Mouse (Mus musculus) CH12.LX (cell line): ENCODE results near the gene Bmp8a. TPM values are rescaled to one million over a fixed set of nuclear protein-coding genes. Genes with fewer than 3 reads are reported as not detected.

Experiments
- DNase-seq: peaks from one replicate; pipeline ENCODE4 v3.0.0-alpha.2; 2013; ENCODE audit errors: extremely low read depth
- H3K27ac ChIP-seq: 2 replicates; pipeline ENCODE4 v1.5.1; 2012; ENCODE audit warnings: low read depth, mild to moderate bottlenecking, control low read depth, moderate library complexity; ENCODE audit not compliant: insufficient read depth
- H3K27me3 ChIP-seq: replicated peaks from 2 replicates; pipeline ENCODE3; 2012; ENCODE audit warnings: inconsistent platforms
- H3K36me3 ChIP-seq, 2 experiments: replicated peaks in 1 of 2; 2 replicates each; pipeline versions ENCODE3 to v1.6.1; 2012; ENCODE audit warnings: inconsistent platforms in 1 of 2, low read length in 1 of 2, mild to moderate bottlenecking in 1 of 2, mixed read lengths in 1 of 2, moderate library complexity in 1 of 2; ENCODE audit not compliant: control insufficient read depth in 1 of 2, insufficient read depth in 1 of 2
- H3K4me1 ChIP-seq, 2 experiments: 2 replicates each; pipeline ENCODE4 v1.6.1; 2012; ENCODE audit warnings: inconsistent platforms in 1 of 2, moderate library complexity in 1 of 2; ENCODE audit not compliant: insufficient read depth in 2 of 2, control insufficient read depth in 1 of 2
- H3K4me2 ChIP-seq: 2 replicates; pipeline ENCODE4 v1.6.1; 2012; ENCODE audit warnings: low read depth, mild to moderate bottlenecking, control low read depth; ENCODE audit not compliant: poor library complexity, insufficient read depth, severe bottlenecking
- H3K4me3 ChIP-seq, 3 experiments: fragments of 150-350 bp in 1 of 3; sonication (generic) in 1 of 3; replicated peaks in 1 of 3; 2 replicates each; pipeline versions ENCODE3 to v1.5.1; 2011 to 2012; ENCODE audit warnings: low read depth in 2 of 3, low read length in 2 of 3, mild to moderate bottlenecking in 2 of 3, moderate library complexity in 2 of 3, control low read depth in 1 of 3, improper control_type of control experiment in 1 of 3, inconsistent platforms in 1 of 3, mixed read lengths in 1 of 3; ENCODE audit not compliant: poor library complexity in 1 of 3
- H3K79me2 ChIP-seq: replicated peaks from 2 replicates; pipeline ENCODE4 v1.6.1; 2012; ENCODE audit warnings: mild to moderate bottlenecking, moderate library complexity; ENCODE audit not compliant: control insufficient read depth, poor library complexity, insufficient read depth, severe bottlenecking; ENCODE audit errors: extremely low read depth
- H3K9ac ChIP-seq: 2 replicates; pipeline ENCODE4 v1.6.1; 2012; ENCODE audit warnings: low read depth, mild to moderate bottlenecking, control low read depth, moderate library complexity; ENCODE audit not compliant: insufficient read depth
- H3K9me3 ChIP-seq: replicated peaks from 2 replicates; pipeline ENCODE3; 2012; ENCODE audit warnings: low read length, inconsistent platforms, mixed read lengths
- BHLHE40 ChIP-seq: IDR thresholded peaks from 2 replicates; pipeline ENCODE4 v1.6.1; 2011; ENCODE audit warnings: mild to moderate bottlenecking, low read depth, low read length, improper control_type of control experiment
- CTCF ChIP-seq, 2 experiments: IDR thresholded peaks in 1 of 2; conservative IDR thresholded peaks in 1 of 2; 2 replicates each; pipeline ENCODE4 v1.5.1; 2011 to 2012; ENCODE audit warnings: low read depth in 2 of 2, low read length in 2 of 2, improper control_type of control experiment in 1 of 2, inconsistent platforms in 1 of 2, mild to moderate bottlenecking in 1 of 2, moderate library complexity in 1 of 2
- EP300 ChIP-seq: IDR thresholded peaks from 2 replicates; pipeline ENCODE4 v1.6.1; 2011; ENCODE audit warnings: low read length, improper control_type of control experiment
- ETS1 ChIP-seq: conservative IDR thresholded peaks from 2 replicates; pipeline ENCODE4 v1.6.1; 2012; ENCODE audit warnings: low read depth, mild to moderate bottlenecking, inconsistent platforms, low read length, improper control_type of control experiment, moderate library complexity
- GABPA ChIP-seq: IDR thresholded peaks from 2 replicates; pipeline ENCODE4 v1.6.1; 2012; ENCODE audit warnings: low read depth, low read length, improper control_type of control experiment, inconsistent platforms; ENCODE audit not compliant: insufficient replicate concordance
- HCFC1 ChIP-seq: IDR thresholded peaks from 2 replicates; pipeline ENCODE4 v1.6.1; 2012; ENCODE audit warnings: low read depth, mild to moderate bottlenecking, inconsistent platforms, low read length, improper control_type of control experiment
- IRF4 ChIP-seq: IDR thresholded peaks from 2 replicates; pipeline ENCODE4 v1.6.1; 2014; ENCODE audit warnings: low read depth, mild to moderate bottlenecking, inconsistent platforms, low read length, improper control_type of control experiment
- KAT2A ChIP-seq: IDR thresholded peaks from 2 replicates; pipeline ENCODE4 v1.6.1; 2012; ENCODE audit warnings: low read length, improper control_type of control experiment, inconsistent platforms; ENCODE audit not compliant: insufficient replicate concordance
- MAX ChIP-seq: IDR thresholded peaks from 2 replicates; pipeline ENCODE4 v1.6.1; 2011; ENCODE audit warnings: low read length, improper control_type of control experiment
- MAZ ChIP-seq: IDR thresholded peaks from 2 replicates; pipeline ENCODE4 v1.6.1; 2012; ENCODE audit warnings: low read depth, mild to moderate bottlenecking, inconsistent platforms, low read length, improper control_type of control experiment, moderate library complexity
- NELFE ChIP-seq: IDR thresholded peaks from 2 replicates; pipeline ENCODE4 v1.6.1; 2011; ENCODE audit warnings: low read depth, low read length, improper control_type of control experiment
- RCOR1 ChIP-seq: conservative IDR thresholded peaks from 2 replicates; pipeline ENCODE4 v1.6.1; 2012; ENCODE audit warnings: low read depth, mild to moderate bottlenecking, inconsistent platforms, low read length, improper control_type of control experiment
- SMC3 ChIP-seq: IDR thresholded peaks from 2 replicates; pipeline ENCODE4 v1.6.1; 2011; ENCODE audit warnings: low read depth, low read length, improper control_type of control experiment
- TBP ChIP-seq: conservative IDR thresholded peaks from 2 replicates; pipeline ENCODE4 v1.6.1; 2011; ENCODE audit warnings: low read depth, low read length, improper control_type of control experiment
- USF2 ChIP-seq: conservative IDR thresholded peaks from 2 replicates; pipeline ENCODE4 v1.6.1; 2011; ENCODE audit warnings: low read depth, low read length, improper control_type of control experiment
- ZC3H11A ChIP-seq: IDR thresholded peaks from 2 replicates; pipeline ENCODE4 v1.6.1; 2012; ENCODE audit warnings: low read depth, mild to moderate bottlenecking, inconsistent platforms, low read length, improper control_type of control experiment
- ZKSCAN1 ChIP-seq: IDR thresholded peaks from 2 replicates; pipeline ENCODE4 v1.6.1; 2012; ENCODE audit warnings: low read depth, inconsistent platforms, low read length, improper control_type of control experiment, borderline replicate concordance
- ZMIZ1 ChIP-seq: IDR thresholded peaks from 2 replicates; pipeline ENCODE4 v1.6.1; 2012; ENCODE audit warnings: low read depth, mild to moderate bottlenecking, inconsistent platforms, low read length, improper control_type of control experiment
- dilution Hi-C: fragments of 300-500 bp; cut with MboI; formaldehyde crosslinking; loops from 2 replicates; pipeline ENCODE4 v1.14.3; 2020; ENCODE audit warnings: low sequenced_read_pairs; ENCODE audit not compliant: extremely low pct_unique_long_range_greater_than_20kb, extremely low pct_ligation_motif_present
- in situ Hi-C: fragments of 300-500 bp; cut with MboI; formaldehyde crosslinking; loops from 3 replicates; pipeline ENCODE4 v1.14.3; 2019; ENCODE audit warnings: low sequenced_read_pairs, low pct_ligation_motif_present, low pct_unique_long_range_greater_than_20kb, mixed read lengths
- polyA plus RNA-seq: library from polyadenylated mRNA; unstranded; fragments of >175 nt; gene quantifications from 2 replicates; pipeline ENCODE4 v1.2.1, GENCODE M21; 2012; ENCODE audit warnings: low read depth; ENCODE audit not compliant: insufficient read length
- total RNA-seq, 2 experiments: library from RNA; depleted of rRNA; stranded (reverse); fragments of 300-350 nt in 1 of 2; fragments of >200 nt in 1 of 2; gene quantifications; 2 replicates each; pipeline ENCODE4 v1.2.3; 2012 to 2014

Gene Bmp8a
- total and polyA plus RNA-seq, 3 experiments = 0.30 to 0.76 (median 0.68) TPM

DNA sequence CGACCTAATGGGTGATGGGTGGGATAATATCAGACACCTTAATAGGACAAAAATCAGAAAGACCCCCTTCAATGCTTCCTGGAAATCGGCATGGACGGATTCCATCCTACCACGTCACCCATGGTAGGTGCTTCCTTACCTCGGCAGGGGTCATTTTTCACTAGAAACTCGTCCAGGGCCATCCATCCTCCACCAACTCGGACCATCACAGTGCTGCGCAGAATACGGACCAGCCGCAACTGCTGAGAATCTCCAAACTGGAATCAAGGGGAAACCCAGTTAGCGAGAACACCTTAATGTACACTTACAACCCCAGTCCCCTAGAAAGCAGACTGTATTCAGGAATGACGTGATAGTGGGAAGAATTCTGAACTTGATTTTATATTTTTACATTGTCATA lies 17.7 kb upstream of the Bmp8a start:
- no peak for TF ChIP-seq ZMIZ1
- TF ChIP-seq KAT2A = no peak
- no peak for TF ChIP-seq EP300
- TF ChIP-seq GABPA = no peak
- TF ChIP-seq ZKSCAN1 = no peak
- no peak for TF ChIP-seq IRF4
- no peak for TF ChIP-seq HCFC1
- no peak for TF ChIP-seq ETS1
- TF ChIP-seq USF2 = no peak
- TF ChIP-seq ZC3H11A = no peak
- TF ChIP-seq NELFE = no peak
- no peak for TF ChIP-seq SMC3
- TF ChIP-seq TBP = no peak
- no peak for TF ChIP-seq RCOR1
- TF ChIP-seq BHLHE40 = no peak
- no peak for TF ChIP-seq MAZ
- no peak overlapping the region for H3K9ac ChIP-seq
- dilution Hi-C loops = no loop called here
- H3K27me3 ChIP-seq = no peaks in the 10 kb centered on the region
- no peak for DNase-seq
- no peaks in the 10 kb centered on the region for H3K79me2 ChIP-seq
- peaks cover 32 to 81% of the 10 kb centered on the region in 2 experiments for H3K36me3 ChIP-seq
- no peak overlapping the region for H3K27ac ChIP-seq
- H3K9me3 ChIP-seq = no peaks in the 10 kb centered on the region
- in situ Hi-C loops = no loop called here
- no peak overlapping the region for H3K4me3 ChIP-seq
- H3K4me1 ChIP-seq = peaks cover 3 to 30% of the 10 kb centered on the region in 2 experiments; a peak in 2 of 4 replicates
- no peak overlapping the region for H3K4me2 ChIP-seq

DNA sequence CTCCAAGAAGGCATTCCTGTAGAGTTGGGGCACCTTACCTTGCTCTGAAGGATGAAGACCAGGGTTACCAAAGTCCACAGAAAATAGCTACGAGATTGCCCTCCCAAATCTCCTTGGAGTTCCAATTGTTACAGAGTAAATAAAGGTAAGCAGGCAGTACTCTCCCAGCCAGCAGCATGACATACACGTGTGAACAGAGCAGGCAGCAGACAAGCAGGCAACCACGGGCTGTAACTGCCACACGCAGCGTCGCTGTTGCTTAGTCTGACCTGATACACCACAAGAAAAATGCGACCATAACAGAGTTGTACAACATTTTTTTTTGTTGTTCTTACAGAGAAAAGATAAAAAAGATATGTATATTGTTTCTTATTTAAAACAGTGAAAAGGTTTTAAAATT lies 15.6 kb upstream of the Bmp8a start:
- H3K36me3 ChIP-seq = peaks cover 38 to 84% of the 10 kb centered on the region in 2 experiments
- in situ Hi-C loops = no loop called here
- dilution Hi-C loops = no loop called here

More for the DNA sequence above, 15.6 kb upstream of the Bmp8a start:
- H3K4me2 ChIP-seq = no peak overlapping the region
- no peaks in the 10 kb centered on the region for H3K79me2 ChIP-seq
- no peak overlapping the region for H3K9ac ChIP-seq
- no peaks in the 10 kb centered on the region for H3K27me3 ChIP-seq
- H3K27ac ChIP-seq = no peak overlapping the region
- H3K4me3 ChIP-seq = no peak overlapping the region
- peaks cover 5 to 23% of the 10 kb centered on the region in 2 experiments; a peak in 3 of 4 replicates for H3K4me1 ChIP-seq
- H3K9me3 ChIP-seq = no peaks in the 10 kb centered on the region
- no peak for DNase-seq
- no peak for TF ChIP-seq MAZ
- TF ChIP-seq CTCF (conservative IDR thresholded peaks at IDR 0.05 in 1 of 2, IDR thresholded peaks at IDR 0.05 in 1 of 2; ENCODE audit: low read depth in 2 of 2, low read length in 2 of 2) = no peak
- TF ChIP-seq IRF4 = no peak
- no peak for TF ChIP-seq MAX
- TF ChIP-seq RCOR1 = no peak
- TF ChIP-seq KAT2A = no peak
- TF ChIP-seq HCFC1 = no peak
- TF ChIP-seq, all 38 proteins: peak for 0
